Mouse (Mus musculus): Measurements from ENCODE around the gene Nfatc2.

DNA sequence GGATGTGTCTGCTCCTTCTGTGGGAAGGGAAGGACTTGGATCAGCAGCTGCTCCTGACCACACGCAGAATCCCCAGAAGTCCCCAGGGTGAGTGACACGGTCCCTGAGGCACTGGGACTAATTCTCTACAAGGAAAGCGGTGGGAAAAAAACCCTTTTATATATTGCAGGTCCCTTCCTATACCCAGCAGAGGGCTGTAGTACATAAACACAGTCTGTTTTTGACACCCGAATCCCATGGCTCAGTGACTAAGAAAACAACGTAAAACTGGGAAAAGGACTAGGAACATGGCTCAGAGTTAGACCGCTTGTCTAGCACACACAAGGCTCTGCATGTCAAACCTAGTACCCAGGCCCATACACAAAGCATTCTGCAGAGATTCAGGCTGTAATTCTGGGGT, 101.2 kb downstream of the Nfatc2 start:
- no peak for TF ChIP-seq CTCF (conservative IDR thresholded peaks at IDR 0.05; ENCODE audit: low read length)
- no peak for TF ChIP-seq POU5F1 (IDR thresholded peaks at IDR 0.05; ENCODE audit: borderline replicate concordance, low read length)
- TF ChIP-seq NANOG (IDR thresholded peaks at IDR 0.05; ENCODE audit: borderline replicate concordance, low read length) = no peak
